Mouse (Mus musculus) testis, adult 2 months (tissue): ENCODE results near the gene Zbtb7b.

Source experiments
- CTCF ChIP-seq: fragments of 200-500 bp; IDR thresholded peaks from 2 replicates; pipeline ENCODE4 v1.5.1; 2012; ENCODE audit warnings: low read depth, mild to moderate bottlenecking, inconsistent platforms, low read length, moderate library complexity; ENCODE audit not compliant: control insufficient read depth, insufficient read depth, insufficient replicate concordance
- POLR2A ChIP-seq: fragments of 200-500 bp; IDR thresholded peaks from 2 replicates; pipeline ENCODE4 v1.6.1; 2012; ENCODE audit warnings: low read depth, mild to moderate bottlenecking, inconsistent platforms, low read length, moderate library complexity; ENCODE audit not compliant: control insufficient read depth

GRCm38 (mm10) chr3:89394894-89395256, 299 bp upstream of the Zbtb7b start:
- 0 out of 2 replicates have a peak, but pooled peaks have one; percentile 35 for TF ChIP-seq POLR2A
- no peak for TF ChIP-seq CTCF
